Comparison of ENCODE assay signal across 9 mouse cellular contexts in genomic region chr1:88008735-88009134, GRCm38 (mm10). TPM values are rescaled to one million over a fixed set of nuclear protein-coding genes. Genes with fewer than 3 reads are reported as not detected.
DNase-seq lines count a peak whose midpoint lies in the region; ATAC-seq and TF ChIP-seq lines count a peak whose summit lies in the region.
"Had no signal": no experiment of that assay in that cellular context is flagged by ENCODE, and none has a peak within 500 bp of the region (broad histone marks: within the 10 kb centered on the region; RNA-seq: fewer than 3 reads in every experiment).

No protein-coding gene starts in this region.

- peaks cover 15% of the 10 kb centered on the region for H3K4me1 ChIP-seq in forebrain, embryonic 16.5 days (replicated peaks; ENCODE audit: control insufficient read depth, insufficient read depth, low read length)
- H3K4me1 ChIP-seq in liver, embryonic 14.5 days (replicated peaks; ENCODE audit: control insufficient read depth in 2 of 2, insufficient read depth in 2 of 2, low read length in 1 of 2): peaks cover 0 to 4% of the 10 kb centered on the region in 2 experiments; a peak in 2 of 4 replicates

- H3K36me3 ChIP-seq in C2C12 (ENCODE audit: control insufficient read depth, insufficient read depth): peaks cover 20% of the 10 kb centered on the region
- H3K36me3 ChIP-seq in forebrain, embryonic 16.5 days (ENCODE audit: control insufficient read depth, insufficient read depth): no peaks in the 10 kb centered on the region
- no peaks in the 10 kb centered on the region for H3K36me3 ChIP-seq in liver, embryonic 14.5 days (replicated peaks; ENCODE audit: control insufficient read depth, insufficient read depth, low read depth)

- peak overlapping the region; percentile 31 for H3K4me2 ChIP-seq in forebrain, embryonic 16.5 days (ENCODE audit: low read length)
- H3K4me2 ChIP-seq in liver, embryonic 14.5 days (ENCODE audit: low read depth): peak overlapping the region; percentile 72

- no peaks in the 10 kb centered on the region for H3K27me3 ChIP-seq in C2C12 (ENCODE audit: control insufficient read depth, insufficient read depth, insufficient read length)
- H3K27me3 ChIP-seq in forebrain, embryonic 16.5 days (replicated peaks; ENCODE audit: control insufficient read depth, insufficient read depth, low read length): no peaks in the 10 kb centered on the region
- H3K27me3 ChIP-seq in liver, embryonic 14.5 days (ENCODE audit: control insufficient read depth, insufficient read depth, low read length): no peaks in the 10 kb centered on the region

- WGBS in forebrain, embryonic 16.5 days: 45% methylated on average over 4 of the region's 4 CpGs
- WGBS in liver, embryonic 14.5 days (ENCODE audit: insufficient replicate concordance): 38% methylated on average over 4 of the region's 4 CpGs

- H3K9me3 ChIP-seq in forebrain, embryonic 16.5 days (ENCODE audit: control insufficient read depth, low read length): no peaks in the 10 kb centered on the region
- H3K9me3 ChIP-seq in liver, embryonic 14.5 days (ENCODE audit: control insufficient read depth, low read length): no peaks in the 10 kb centered on the region

- intact Hi-C loops in gastrocnemius, adult 2 months (cut with DNase I): no loop called here
- intact Hi-C loops in gastrocnemius, postnatal 36 days (cut with DNase I): no loop called here

- no peak for DNase-seq in gastrocnemius, adult 2 months
- DNase-seq in gastrocnemius, postnatal 36 days: no peak
- DNase-seq in liver, embryonic 14.5 days (ENCODE audit: low read depth in 3 of 3, low spot score in 3 of 3): no peak
- no peak for DNase-seq in embryo, embryonic 10.5 days (ENCODE audit: low spot score)
- DNase-seq in natural killer cell, adult 2 months (ENCODE audit: low spot score in 2 of 2): no peak
- no peak for DNase-seq in urinary bladder, postnatal 14 days (ENCODE audit: low spot score)

- TF ChIP-seq CTCF in gastrocnemius, adult 2 months (IDR thresholded peaks at IDR 0.05): no peak
- no peak for TF ChIP-seq CTCF in C2C12 (IDR thresholded peaks at IDR 0.05; ENCODE audit: control insufficient read depth, insufficient read depth, insufficient read length)
- no peak for TF ChIP-seq CTCF in liver, embryonic 14.5 days (IDR thresholded peaks at IDR 0.05; ENCODE audit: low read depth)

- peaks cover 13% of the 10 kb centered on the region for H3K79me2 ChIP-seq in C2C12 (ENCODE audit: control insufficient read depth, insufficient read depth)

- H3K79me3 ChIP-seq in C2C12 (ENCODE audit: low read depth): peaks cover 4% of the 10 kb centered on the region

- peak; percentile 44 for ATAC-seq in forebrain, embryonic 16.5 days
- ATAC-seq in liver, embryonic 14.5 days (ENCODE audit: insufficient read depth): no peak

- no peak overlapping the region for H3ac ChIP-seq in C2C12 (ENCODE audit: control insufficient read depth, insufficient read length, low read depth)

- peak overlapping the region; percentile 99 for H3K27ac ChIP-seq in gastrocnemius, adult 2 months
- H3K27ac ChIP-seq in forebrain, embryonic 16.5 days (ENCODE audit: low read length): no peak overlapping the region
- no peak overlapping the region for H3K27ac ChIP-seq in liver, embryonic 14.5 days

- peak overlapping the region; percentile 4 for H3K9ac ChIP-seq in forebrain, embryonic 16.5 days (replicated peaks; ENCODE audit: low read depth, low read length)
- peak overlapping the region; percentile 85 for H3K9ac ChIP-seq in liver, embryonic 14.5 days (replicated peaks)

- TF ChIP-seq EP300 in liver, embryonic 14.5 days (IDR thresholded peaks at IDR 0.05; ENCODE audit: low read depth): no peak

- peak overlapping the region; percentile 93 for H3K4me3 ChIP-seq in gastrocnemius, adult 2 months
- peak overlapping the region; percentile 46 for H3K4me3 ChIP-seq in C2C12 (ENCODE audit: insufficient read depth, poor library complexity, severe bottlenecking)
- H3K4me3 ChIP-seq in forebrain, embryonic 16.5 days (replicated peaks; ENCODE audit: low read length): peak overlapping the region; percentile 69
- H3K4me3 ChIP-seq in liver, embryonic 14.5 days (ENCODE audit: insufficient read depth in 1 of 2, low read depth in 2 of 2, low read length in 2 of 2): peak overlapping the region in 1 of 2 experiments; percentile 81; a peak in 2 of 4 replicates

TF ChIP-seq in C2C12, 6 proteins besides CTCF, POLR2A, EP300 and RAD21:
- TF ChIP-seq MYOG (IDR thresholded peaks at IDR 0.05; ENCODE audit: control insufficient read depth, extremely low read depth, insufficient read length) (no peak), USF1 (IDR thresholded peaks at IDR 0.05; ENCODE audit: low read depth) (no peak), CEBPB (IDR thresholded peaks at IDR 0.05; ENCODE audit: low read depth) (no peak), MYOD1 (IDR thresholded peaks at IDR 0.05; ENCODE audit: control insufficient read depth, insufficient read length, low read depth) (no peak), MAX (IDR thresholded peaks at IDR 0.05) (no peak), FOSL1 (IDR thresholded peaks at IDR 0.05; ENCODE audit: insufficient read depth, low read length, poor library complexity, severe bottlenecking) (no peak)
TF ChIP-seq in C2C12: peak in this region for 0.

RNA-seq across cellular contexts. Expression of gene Usp40, which starts 0.4 kb away (rescaled TPM):
- total RNA-seq in gastrocnemius, adult 2 months (2021): 10 to 100 TPM; 10.1 to 10.5 TPM
- 10 to 100 TPM in 1 of 2 experiments, 1 to 10 TPM in 1; 7.1 to 10.0 TPM for total RNA-seq in gastrocnemius, postnatal 36 days (2021)
- polyA plus RNA-seq in C2C12 (2012; fragmentation: generic; extraction: Trizol): 9.3 TPM
- 25.7 and 31.4 TPM in 2 replicates for polyA plus RNA-seq in forebrain, embryonic 16.5 days (2015; fragmentation: Nextera tagmentation; extraction: Ambion mirVana)
- 4.0 and 4.9 TPM in 2 replicates for polyA plus RNA-seq in liver, embryonic 14.5 days (2012; rRNA removed)
- polyA plus RNA-seq in liver, embryonic 14.5 days (2014; fragmentation: Nextera tagmentation; extraction: Ambion mirVana): 4.5 and 5.3 TPM in 2 replicates

RNA-seq across cellular contexts. Expression of gene Ugt1a10, which starts 46.5 kb away (rescaled TPM):
- not detected for total RNA-seq in gastrocnemius, adult 2 months (2021)
- not detected for total RNA-seq in gastrocnemius, postnatal 36 days (2021)
- polyA plus RNA-seq in C2C12 (2012; fragmentation: generic; extraction: Trizol): not detected
- not detected in 2 replicates for polyA plus RNA-seq in forebrain, embryonic 16.5 days (2015; fragmentation: Nextera tagmentation; extraction: Ambion mirVana)
- not detected in 2 replicates for polyA plus RNA-seq in liver, embryonic 14.5 days (2012; rRNA removed)
- not detected in 2 replicates for polyA plus RNA-seq in liver, embryonic 14.5 days (2014; fragmentation: Nextera tagmentation; extraction: Ambion mirVana)
- total RNA-seq: layer of hippocampus, postnatal 14 days had no signal
